Mouse (Mus musculus): ENCODE data around the gene Lurap1l.

- TF ChIP-seq CTCF (IDR thresholded peaks at IDR 0.05; ENCODE audit: borderline replicate concordance, control insufficient read depth, extremely low read depth, insufficient read depth, low read length, poor library complexity) = no peak
- TF ChIP-seq POLR2A (IDR thresholded peaks at IDR 0.05; ENCODE audit: control insufficient read depth, extremely low read depth, insufficient read depth, low read length, poor library complexity) = no peak
These were observed 39.9 kb downstream of the Lurap1l start for GRCm38 (mm10) chr4:80950280-80950781.
